Mouse (Mus musculus) CH12.LX (cell line): ENCODE data around the gene Baiap3.

Source experiments
- CTCF ChIP-seq, 2 experiments: IDR thresholded peaks in 1 of 2; conservative IDR thresholded peaks in 1 of 2; 2 replicates each; pipeline ENCODE4 v1.5.1; 2011 to 2012; ENCODE audit warnings: low read depth in 2 of 2, low read length in 2 of 2, improper control_type of control experiment in 1 of 2, inconsistent platforms in 1 of 2, mild to moderate bottlenecking in 1 of 2, moderate library complexity in 1 of 2
- E2F4 ChIP-seq: IDR thresholded peaks from 2 replicates; pipeline ENCODE4 v1.6.1; 2011; ENCODE audit warnings: low read depth, low read length, improper control_type of control experiment; ENCODE audit not compliant: insufficient replicate concordance
- EP300 ChIP-seq: IDR thresholded peaks from 2 replicates; pipeline ENCODE4 v1.6.1; 2011; ENCODE audit warnings: low read length, improper control_type of control experiment
- ETS1 ChIP-seq: conservative IDR thresholded peaks from 2 replicates; pipeline ENCODE4 v1.6.1; 2012; ENCODE audit warnings: low read depth, mild to moderate bottlenecking, inconsistent platforms, low read length, improper control_type of control experiment, moderate library complexity
- NELFE ChIP-seq: IDR thresholded peaks from 2 replicates; pipeline ENCODE4 v1.6.1; 2011; ENCODE audit warnings: low read depth, low read length, improper control_type of control experiment
- POLR2A ChIP-seq: IDR thresholded peaks from 2 replicates; pipeline ENCODE4 v1.6.1; 2011; ENCODE audit warnings: low read depth, mild to moderate bottlenecking, improper control_type of control experiment, low read length
- UBTF ChIP-seq: IDR thresholded peaks from 2 replicates; pipeline ENCODE4 v1.6.1; 2012; ENCODE audit warnings: low read depth, mild to moderate bottlenecking, inconsistent platforms, low read length, improper control_type of control experiment, moderate library complexity
- USF1 ChIP-seq: IDR thresholded peaks from 2 replicates; pipeline ENCODE4 v1.6.1; 2014; ENCODE audit warnings: low read depth, mild to moderate bottlenecking, inconsistent platforms, low read length, improper control_type of control experiment

DNA sequence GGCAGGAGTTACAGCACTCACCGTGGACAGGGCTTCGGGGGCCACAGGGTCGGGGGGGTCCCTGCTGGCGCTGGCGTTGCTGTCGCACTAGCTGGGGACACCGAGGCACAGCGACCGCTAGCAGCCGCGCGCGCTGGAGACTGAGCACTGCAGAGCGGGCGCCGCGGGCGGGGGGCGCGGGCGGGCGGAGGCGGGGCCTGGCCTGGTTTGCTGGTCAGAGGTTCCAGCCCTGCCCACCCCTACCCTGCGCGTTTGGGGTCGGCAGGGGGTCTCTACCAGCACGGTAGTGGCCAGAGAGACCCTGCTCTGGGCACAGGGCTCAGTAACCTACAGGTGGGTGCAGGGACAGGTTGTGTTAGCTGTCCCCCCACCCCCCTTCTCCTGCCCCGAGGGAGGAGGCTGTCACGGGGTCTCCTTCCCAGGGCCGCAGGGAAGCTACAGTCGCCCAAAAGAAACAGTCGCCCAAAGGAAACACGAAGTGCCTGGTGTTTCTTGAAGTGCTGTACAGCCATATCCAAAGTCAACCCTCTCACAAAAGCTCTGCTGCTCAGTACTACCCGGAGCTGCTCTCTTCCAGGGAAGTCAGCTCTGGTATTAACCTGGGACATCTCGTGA, at the start of gene Baiap3:
- TF ChIP-seq EP300 = no peak
- TF ChIP-seq ETS1 = no peak
- TF ChIP-seq UBTF = no peak
- TF ChIP-seq E2F4 = no peak
- TF ChIP-seq USF1 = no peak
- no peak for TF ChIP-seq CTCF (conservative IDR thresholded peaks at IDR 0.05 in 1 of 2, IDR thresholded peaks at IDR 0.05 in 1 of 2; ENCODE audit: low read depth in 2 of 2, low read length in 2 of 2)
- no peak for TF ChIP-seq NELFE
- no peak for TF ChIP-seq POLR2A
